Mouse (Mus musculus) induced T-regulatory cell, adult 2 months (primary cell): Measurements from ENCODE around the gene Hemgn.
A peak's percentile ranks its signal among the peaks of the same experiment; 100 is the strongest.

ENCODE experiments used
- DNase-seq: peaks from one replicate; pipeline ENCODE4 v3.0.0-alpha.2; 2012; ENCODE audit warnings: low read depth

The Hemgn gene

DNA sequence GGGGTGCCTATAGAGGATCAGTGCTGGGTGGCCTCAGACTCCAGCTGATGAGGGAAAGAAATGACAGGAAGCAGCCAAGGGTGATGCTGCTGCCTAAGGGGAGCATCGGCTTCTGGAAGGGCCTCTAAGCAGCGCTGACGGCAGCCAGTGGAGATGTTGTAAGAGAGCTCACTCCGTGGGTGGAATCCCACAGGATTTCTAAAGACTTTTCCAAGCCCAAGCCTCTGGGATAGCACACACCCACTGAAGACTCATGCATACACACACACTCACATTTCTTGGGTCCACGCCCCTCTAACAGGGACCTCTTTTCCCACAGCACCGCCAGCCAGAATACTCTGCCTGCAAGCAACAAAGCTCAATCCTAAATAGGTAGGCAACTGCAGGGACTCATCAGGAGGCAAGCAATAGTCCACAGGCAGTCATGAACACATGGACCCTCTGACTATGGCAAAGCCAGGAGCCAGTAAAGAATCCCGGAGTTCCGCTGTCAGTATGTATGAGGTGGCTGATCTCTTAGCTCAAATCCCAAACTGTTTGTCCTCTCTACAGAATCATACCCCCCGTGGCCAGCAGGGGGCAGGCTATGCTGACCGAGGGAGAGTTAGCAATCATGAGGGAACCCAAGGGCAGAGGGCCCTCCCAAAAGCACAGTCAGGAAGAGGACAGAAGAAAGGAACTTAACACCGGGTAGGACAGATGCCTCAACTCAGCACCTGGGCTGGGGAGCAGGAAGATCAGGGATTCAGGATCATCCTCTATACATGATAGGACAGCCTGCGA lies 56.8 kb downstream of the Hemgn start:
- peak; percentile 77 for DNase-seq

DNA sequence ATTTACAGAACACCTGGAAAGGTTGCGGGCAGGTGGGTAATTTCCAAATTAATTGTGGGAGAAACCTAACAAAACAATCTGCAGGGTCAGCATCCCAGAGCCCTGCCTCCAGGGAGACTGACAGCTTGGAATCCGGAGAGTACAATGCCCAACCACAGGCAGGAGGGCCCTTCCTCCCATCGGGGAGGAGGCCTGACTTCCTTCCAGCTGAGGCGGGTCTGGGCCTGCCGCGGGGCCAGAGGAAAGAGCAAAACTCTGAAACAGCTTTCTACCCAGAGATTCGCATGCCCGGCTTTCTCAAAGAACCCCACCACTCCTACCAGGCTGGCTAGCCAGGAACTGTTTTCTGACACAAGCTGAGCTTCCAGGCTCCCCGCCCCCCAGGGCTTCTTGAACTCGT lies 60.3 kb downstream of the Hemgn start:
- no peak for DNase-seq

DNA sequence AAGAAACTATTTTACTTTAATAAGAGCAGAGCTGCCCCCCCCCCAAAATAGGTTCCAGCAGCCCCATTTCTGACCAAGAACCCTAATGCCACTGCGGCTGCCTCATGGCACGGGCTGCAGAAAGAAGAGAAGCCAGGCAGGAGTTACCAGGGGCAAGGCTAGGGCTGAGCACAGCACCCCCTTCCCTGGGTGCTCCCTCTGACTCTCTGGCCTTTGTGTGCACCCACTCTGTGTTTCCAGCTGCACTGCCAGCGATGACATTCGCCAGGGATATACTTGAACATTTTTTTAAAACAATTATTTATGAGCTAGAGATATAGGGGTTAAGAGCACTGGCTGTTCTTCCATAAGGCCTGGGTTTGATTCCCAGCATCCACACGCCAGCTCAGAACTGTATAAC lies 63.8 kb downstream of the Hemgn start:
- DNase-seq = no peak

DNA sequence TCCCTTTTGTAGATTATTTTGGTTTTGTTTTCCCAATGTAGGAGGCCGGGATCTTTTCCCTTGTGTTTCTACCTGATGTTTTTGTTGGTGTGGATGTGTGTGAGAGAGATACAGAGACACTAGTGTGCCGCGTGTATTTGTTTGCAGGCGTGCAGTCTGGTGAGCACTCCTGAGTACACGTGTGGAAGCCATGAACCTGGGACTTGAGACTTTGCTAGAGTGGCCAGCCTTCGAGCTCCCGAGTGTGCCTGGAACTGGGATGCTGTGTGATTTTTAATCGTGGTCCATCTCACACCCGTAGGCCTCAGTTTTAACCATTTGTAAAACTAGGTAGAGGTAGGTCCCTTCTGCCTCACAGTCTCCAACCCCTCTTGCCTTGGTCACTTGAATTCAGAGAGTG lies 64.4 kb downstream of the Hemgn start:
- no peak for DNase-seq

DNA sequence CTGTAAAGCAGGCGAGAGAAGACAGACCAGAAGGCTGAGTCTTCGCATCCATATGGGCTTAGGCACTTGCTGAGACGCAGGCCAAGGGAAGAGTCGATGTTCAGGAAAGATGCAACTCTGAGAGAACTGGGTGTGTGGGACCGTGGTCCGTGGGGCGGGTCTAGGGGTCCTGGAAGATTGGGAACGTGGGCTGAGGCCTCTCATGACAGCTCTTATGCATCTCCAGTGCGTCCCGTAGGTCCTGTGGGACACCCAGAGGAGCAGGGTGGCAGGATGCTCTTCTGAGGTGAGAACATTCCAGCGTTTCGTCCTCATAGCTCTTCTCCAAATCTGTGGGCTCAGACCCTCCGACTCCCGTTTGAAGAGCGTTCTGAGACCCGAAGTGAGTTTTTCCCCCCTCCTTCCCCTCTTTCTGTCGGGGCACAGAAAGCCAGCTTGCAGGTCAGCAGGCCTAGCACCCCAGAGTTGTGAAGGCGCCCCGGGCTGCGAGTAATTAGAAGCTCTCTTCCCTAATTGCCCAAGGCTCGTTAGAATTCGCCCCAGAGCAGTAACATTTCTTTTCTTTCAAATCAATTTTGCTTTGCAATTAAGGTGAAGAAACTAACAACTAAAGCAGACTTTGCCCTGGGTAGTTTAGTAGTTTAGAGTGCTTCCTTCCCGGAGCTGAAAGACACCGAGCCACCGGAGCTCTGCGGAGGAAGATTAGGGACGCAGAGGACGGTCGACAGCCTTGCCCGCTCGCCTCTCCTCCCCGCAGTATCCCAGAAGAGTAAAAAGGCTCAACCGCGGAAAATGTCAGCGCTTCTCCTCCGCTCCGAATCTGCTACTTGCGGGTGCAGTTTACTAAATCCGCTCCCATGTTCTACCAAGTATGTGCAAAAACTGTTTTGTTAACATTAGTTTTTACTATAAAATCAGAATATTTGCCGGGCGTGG lies 65.5 kb downstream of the Hemgn start:
- no peak for DNase-seq

DNA sequence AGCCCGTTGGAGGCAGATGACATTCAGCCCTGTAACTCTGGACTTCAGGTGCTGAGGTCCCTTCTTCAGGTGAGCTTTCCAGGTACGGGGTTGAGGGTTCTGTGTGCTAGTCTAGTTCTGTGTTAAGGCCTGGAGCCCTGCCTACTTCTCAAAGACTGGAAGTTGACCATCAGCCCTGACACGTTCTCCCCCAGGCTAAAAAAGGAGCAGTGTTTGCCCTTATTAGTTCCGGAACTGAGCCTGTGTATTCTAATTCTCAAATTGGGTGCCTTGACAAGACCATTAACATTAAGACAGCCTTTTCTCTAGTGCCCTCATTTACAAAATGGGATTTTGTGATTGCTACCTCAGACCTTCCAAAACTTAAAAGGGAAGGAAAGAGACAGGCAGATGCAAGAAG lies 66.2 kb downstream of the Hemgn start:
- no peak for DNase-seq

DNA sequence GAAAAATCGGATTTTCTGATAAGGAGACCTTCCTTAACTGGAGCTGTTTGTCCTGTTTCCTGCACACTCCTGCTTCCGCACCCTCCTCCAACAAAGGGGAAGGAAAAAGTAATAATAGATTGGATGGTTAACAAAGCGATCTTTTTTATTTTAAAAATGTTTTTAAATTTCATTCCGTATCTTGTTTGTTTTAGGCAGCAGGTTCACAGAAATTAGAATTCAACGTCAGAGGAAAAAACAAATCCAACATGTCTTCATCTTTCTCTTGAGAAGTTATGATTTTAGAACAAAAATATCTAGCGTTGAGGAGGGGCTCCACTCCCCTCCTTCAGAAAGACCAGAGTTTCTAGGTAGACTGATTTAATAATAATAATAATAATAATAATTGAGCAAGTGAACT lies 67.1 kb downstream of the Hemgn start:
- no peak for DNase-seq

DNA sequence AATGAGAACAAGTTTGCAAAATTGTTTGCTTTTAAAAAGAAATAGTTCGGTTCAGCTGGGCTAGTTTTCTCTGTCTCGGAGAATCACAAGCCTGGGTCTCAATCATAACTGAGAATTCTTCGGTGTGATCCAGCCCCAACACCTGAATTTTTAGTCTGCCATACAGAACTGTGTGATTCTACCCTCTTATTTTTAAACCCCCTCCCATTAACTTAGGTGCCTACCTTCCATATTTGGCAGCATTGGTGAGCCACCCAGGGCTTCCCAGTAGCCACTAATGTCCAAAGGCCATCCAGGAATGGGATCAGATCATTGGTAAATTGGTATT lies 67.6 kb downstream of the Hemgn start:
- no peak for DNase-seq

DNA sequence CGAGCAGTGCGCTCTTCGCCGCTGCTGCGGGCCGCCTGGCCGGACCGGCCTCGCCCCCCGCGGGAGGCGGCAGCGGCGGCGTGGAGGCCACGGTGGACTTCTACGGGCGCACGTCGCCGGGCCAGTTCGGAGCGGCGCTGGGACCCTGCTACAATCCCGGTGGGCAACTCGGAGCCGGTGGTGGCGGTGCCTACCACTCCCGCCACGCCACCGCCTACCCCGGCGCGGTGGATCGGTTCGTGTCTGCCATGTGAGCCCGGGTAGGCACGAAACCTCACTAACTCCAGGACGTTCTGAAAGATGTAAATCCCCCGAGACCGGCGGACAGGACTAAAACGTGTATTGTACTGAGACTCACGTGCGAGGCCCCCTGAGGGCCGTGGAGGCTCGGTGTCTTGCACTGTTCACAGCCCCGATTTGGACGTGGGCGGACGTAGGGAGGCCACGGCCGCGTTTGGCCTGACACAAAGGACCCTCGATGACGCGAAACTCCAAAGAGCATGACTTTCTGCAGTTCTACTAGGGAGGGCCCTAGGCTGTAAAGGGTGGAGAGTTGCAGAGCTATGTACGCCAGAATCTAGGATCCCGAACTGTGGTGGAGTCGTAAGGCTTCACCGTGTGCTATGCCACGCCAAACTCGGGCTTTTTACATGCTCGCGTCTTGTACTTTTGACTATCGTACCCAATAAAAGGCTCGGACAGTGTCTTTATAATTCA lies 68.1 kb downstream of the Hemgn start:
- no peak for DNase-seq

DNA sequence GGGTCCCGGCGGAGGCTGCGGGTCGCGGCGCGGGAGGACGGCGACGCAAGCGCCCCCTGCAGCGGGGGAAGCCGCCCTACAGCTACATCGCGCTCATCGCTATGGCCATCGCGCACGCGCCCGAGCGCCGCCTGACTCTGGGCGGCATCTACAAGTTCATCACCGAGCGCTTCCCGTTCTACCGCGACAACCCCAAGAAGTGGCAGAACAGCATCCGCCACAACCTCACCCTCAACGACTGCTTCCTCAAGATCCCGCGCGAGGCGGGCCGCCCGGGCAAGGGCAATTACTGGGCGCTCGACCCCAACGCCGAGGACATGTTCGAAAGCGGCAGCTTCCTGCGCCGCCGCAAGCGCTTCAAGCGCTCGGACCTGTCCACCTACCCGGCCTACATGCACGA lies 69.0 kb downstream of the Hemgn start:
- peak; percentile 55 for DNase-seq
